In genomic region chr14:24500091-24500844, GRCm38 (mm10) we compare ENCODE assay signal across 8 mouse cellular contexts. TPM values are rescaled to one million over a fixed set of nuclear protein-coding genes. Genes with fewer than 3 reads are reported as not detected.
DNase-seq lines count a peak whose midpoint lies in the region; TF ChIP-seq lines count a peak whose summit lies in the region.

No protein-coding gene starts in this region.

- no peaks in the 10 kb centered on the region; a peak in 2 of 4 replicates for H3K4me1 ChIP-seq in MEL (ENCODE audit: control insufficient read depth in 1 of 2, insufficient read depth in 2 of 2, low read length in 2 of 2)
- H3K4me1 ChIP-seq in hindbrain, embryonic 10.5 days (replicated peaks): peaks cover 15% of the 10 kb centered on the region
- H3K4me1 ChIP-seq in lung, adult 2 months (ENCODE audit: control insufficient read depth, insufficient read depth, low read length): no peaks in the 10 kb centered on the region; the same call in 1 of the 2 replicates
- H3K4me1 ChIP-seq in olfactory bulb, adult 2 months (ENCODE audit: control insufficient read depth, insufficient read depth, low read length): peaks cover 8% of the 10 kb centered on the region
- no peaks in the 10 kb centered on the region for H3K4me1 ChIP-seq in thymus, adult 2 months (replicated peaks; ENCODE audit: control insufficient read depth, insufficient read depth, low read length)

- TF ChIP-seq CTCF in MEL (IDR thresholded peaks at IDR 0.05 in 2 of 3, conservative IDR thresholded peaks at IDR 0.05 in 1 of 3; ENCODE audit: control insufficient read depth in 1 of 3, insufficient read depth in 1 of 3, low read depth in 2 of 3, low read length in 3 of 3, poor library complexity in 1 of 3, severe bottlenecking in 1 of 3): peak; percentile 34 to 59 (median 49); a peak in 5 of 6 replicates
- peak; percentile 77 for TF ChIP-seq CTCF in lung, adult 2 months (IDR thresholded peaks at IDR 0.05; ENCODE audit: insufficient read depth, low read length)
- TF ChIP-seq CTCF in olfactory bulb, adult 2 months (IDR thresholded peaks at IDR 0.05; ENCODE audit: insufficient read depth, low read depth, low read length): peak; percentile 77
- TF ChIP-seq CTCF in thymus, adult 2 months (IDR thresholded peaks at IDR 0.05; ENCODE audit: borderline replicate concordance, control insufficient read depth, extremely low read depth, insufficient read depth, low read length, poor library complexity): peak; percentile 74; the same call in 1 of the 2 replicates

- no peak overlapping the region for H3K9ac ChIP-seq in MEL (ENCODE audit: control insufficient read depth, low read depth, low read length, poor library complexity, severe bottlenecking)

- H3K36me3 ChIP-seq in MEL (ENCODE audit: control insufficient read depth in 1 of 2, insufficient read depth in 2 of 2, low read length in 2 of 2): peaks cover 15 to 23% of the 10 kb centered on the region in 2 experiments
- H3K36me3 ChIP-seq in hindbrain, embryonic 10.5 days: peaks cover 44% of the 10 kb centered on the region
- peaks cover 32% of the 10 kb centered on the region for H3K36me3 ChIP-seq in thymus, adult 2 months (ENCODE audit: control insufficient read depth, insufficient read depth, low read length)

- DNase-seq in MEL (ENCODE audit: low read depth, low spot score): peak; percentile 64
- peak; percentile 93 for DNase-seq in cerebellum, adult 9-10 months
- peak; percentile 62 to 95 for DNase-seq in frontal cortex, adult 2 months (ENCODE audit: extremely low spot score in 1 of 2, low spot score in 1 of 2)
- DNase-seq in hindbrain, embryonic 10.5 days (ENCODE audit: low spot score): peak; percentile 91
- DNase-seq in layer of hippocampus, adult 8-10 months (ENCODE audit: low spot score in 2 of 2): peak; percentile 72 to 88
- DNase-seq in lung, adult 2 months: peak; percentile 68
- peak; percentile 69 for DNase-seq in thymus, adult 2 months

- no peaks in the 10 kb centered on the region for H3K27me3 ChIP-seq in MEL (ENCODE audit: control insufficient read depth in 1 of 2, insufficient read depth in 2 of 2, low read length in 2 of 2)
- no peaks in the 10 kb centered on the region for H3K27me3 ChIP-seq in hindbrain, embryonic 10.5 days (ENCODE audit: insufficient read depth, poor library complexity, severe bottlenecking)
- H3K27me3 ChIP-seq in thymus, adult 2 months (ENCODE audit: control insufficient read depth, insufficient read depth, low read length): no peaks in the 10 kb centered on the region

- TF ChIP-seq POLR2A in MEL (IDR thresholded peaks at IDR 0.05; ENCODE audit: control insufficient read depth in 1 of 2, insufficient read depth in 1 of 2, low read depth in 1 of 2, low read length in 2 of 2, poor library complexity in 1 of 2): peak in 1 of 2 experiments; percentile 51; a peak in 2 of 4 replicates
- no peak for TF ChIP-seq POLR2A in lung, adult 2 months (IDR thresholded peaks at IDR 0.05; ENCODE audit: borderline replicate concordance, extremely low read depth, low read depth, low read length)
- TF ChIP-seq POLR2A in olfactory bulb, adult 2 months (IDR thresholded peaks at IDR 0.05; ENCODE audit: insufficient read depth, low read depth, low read length): no peak
- TF ChIP-seq POLR2A in thymus, adult 2 months (IDR thresholded peaks at IDR 0.05; ENCODE audit: control insufficient read depth, extremely low read depth, insufficient read depth, low read length, poor library complexity): no peak

- H3K27ac ChIP-seq in MEL (ENCODE audit: control insufficient read depth, low read depth, low read length): no peak overlapping the region
- peak overlapping the region; percentile 90 for H3K27ac ChIP-seq in hindbrain, embryonic 10.5 days
- peak overlapping the region; percentile 66 for H3K27ac ChIP-seq in olfactory bulb, adult 2 months (ENCODE audit: insufficient read depth, low read depth, low read length)
- H3K27ac ChIP-seq in thymus, adult 2 months (ENCODE audit: control insufficient read depth, insufficient read depth, low read length): no peak overlapping the region

- WGBS in hindbrain, embryonic 10.5 days: 20% methylated on average over 18 of the region's 18 CpGs
- 24% methylated on average over 18 of the region's 18 CpGs for WGBS in lung, adult 2 months
- WGBS in olfactory bulb, adult 2 months: 20% methylated on average over 18 of the region's 18 CpGs
- 42% methylated on average over 18 of the region's 18 CpGs for WGBS in thymus, adult 2 months

- peaks cover 2% of the 10 kb centered on the region; the same call in 1 of the 2 replicates for H3K79me2 ChIP-seq in MEL (ENCODE audit: control insufficient read depth, insufficient read depth, low read length, poor library complexity)

- TF ChIP-seq EP300 in MEL (IDR thresholded peaks at IDR 0.05; ENCODE audit: low read depth in 1 of 2, low read length in 2 of 2): no peak

- no peak; the same call in 1 of the 2 replicates for TF ChIP-seq RAD21 in MEL (IDR thresholded peaks at IDR 0.05; ENCODE audit: low read depth, low read length)

- no peak overlapping the region for H3K4me3 ChIP-seq in MEL (ENCODE audit: control insufficient read depth in 1 of 2, insufficient read depth in 1 of 2, low read depth in 2 of 2, low read length in 2 of 2)
- H3K4me3 ChIP-seq in hindbrain, embryonic 10.5 days: peak overlapping the region; percentile 29
- H3K4me3 ChIP-seq in lung, adult 2 months (replicated peaks; ENCODE audit: extremely low read depth, low read depth, low read length): no peak overlapping the region
- H3K4me3 ChIP-seq in olfactory bulb, adult 2 months (ENCODE audit: insufficient read depth, low read depth, low read length): peak overlapping the region; percentile 2; the same call in 1 of the 2 replicates
- H3K4me3 ChIP-seq in thymus, adult 2 months (ENCODE audit: control insufficient read depth, insufficient read depth, low read length): no peak overlapping the region

- H3K9me3 ChIP-seq in MEL (replicated peaks; ENCODE audit: insufficient read depth, low read length): no peaks in the 10 kb centered on the region
- peaks cover 5% of the 10 kb centered on the region; the same call in 1 of the 2 replicates for H3K9me3 ChIP-seq in hindbrain, embryonic 10.5 days

TF ChIP-seq in MEL, 35 proteins besides CTCF, POLR2A, EP300 and RAD21:
- TF ChIP-seq ZMIZ1 (IDR thresholded peaks at IDR 0.05; ENCODE audit: low read depth, low read length) (0 out of 2 replicates have a peak, but pooled peaks have one; percentile 57), POLR2AphosphoS2 (IDR thresholded peaks at IDR 0.05; ENCODE audit: low read length) (peak; percentile 84), MYB (IDR thresholded peaks at IDR 0.05; ENCODE audit: low read depth, low read length) (0 out of 2 replicates have a peak, but pooled peaks have one; percentile 11), UBTF (IDR thresholded peaks at IDR 0.05; ENCODE audit: borderline replicate concordance, insufficient read depth, low read depth, low read length) (no peak), MXI1 (IDR thresholded peaks at IDR 0.05; ENCODE audit: low read depth, low read length) (no peak), CHD2 (IDR thresholded peaks at IDR 0.05; ENCODE audit: low read length) (peak; percentile 23; the same call in 1 of the 2 replicates), POLR2AphosphoS5 (IDR thresholded peaks at IDR 0.05; ENCODE audit: borderline replicate concordance, low read depth, low read length) (peak; percentile 18; the same call in 1 of the 2 replicates)

RNA-seq across cellular contexts. Expression of gene Rps24, which starts 13.3 kb away (rescaled TPM):
- 2,513 and 2,687 TPM in 2 replicates for total RNA-seq in MEL (2012; rRNA removed)
- polyA plus RNA-seq in MEL (2012; ENCODE audit: insufficient read depth in 1 of 2, insufficient read length in 2 of 2, low read depth in 1 of 2, low replicate concordance in 2 of 2, missing spikeins in 1 of 2): 1,000 to 10,000 TPM in 1 of 2 experiments, not detected in 1; 2,914 TPM
- polyA plus RNA-seq in frontal cortex, adult 2 months (2012; rRNA removed): 1,392 and 1,543 TPM in 2 replicates
- 962 and 1,047 TPM in 2 replicates for polyA plus RNA-seq in hindbrain, embryonic 10.5 days (2016; fragmentation: Nextera tagmentation; extraction: Ambion mirVana)
- 100 to 1,000 TPM; 784 to 930 (median 855) TPM for total RNA-seq in layer of hippocampus, adult 8-10 months (2022)
- polyA plus RNA-seq in lung, adult 2 months (2012; rRNA removed): 412 and 545 TPM in 2 replicates
- 2,934 TPM in 1 of 2 replicates, not detected in the other for polyA plus RNA-seq in olfactory bulb, adult 2 months (2012; ENCODE audit: insufficient read depth, insufficient read length, low replicate concordance, missing spikeins)
- 1,148 and 1,323 TPM in 2 replicates for polyA plus RNA-seq in thymus, adult 2 months (2012; rRNA removed)

RNA-seq across cellular contexts. Expression of gene Polr3a, which starts 13.4 kb away (rescaled TPM):
- total RNA-seq in MEL (2012; rRNA removed): 22.8 and 24.0 TPM in 2 replicates
- polyA plus RNA-seq in MEL (2012; ENCODE audit: insufficient read depth in 1 of 2, insufficient read length in 2 of 2, low read depth in 1 of 2, low replicate concordance in 2 of 2, missing spikeins in 1 of 2): 10 to 100 TPM in 1 of 2 experiments, not detected in 1; 26.6 TPM
- polyA plus RNA-seq in frontal cortex, adult 2 months (2012; rRNA removed): 16.5 and 19.0 TPM in 2 replicates
- polyA plus RNA-seq in hindbrain, embryonic 10.5 days (2016; fragmentation: Nextera tagmentation; extraction: Ambion mirVana): 19.2 and 22.4 TPM in 2 replicates
- total RNA-seq in layer of hippocampus, adult 8-10 months (2022): 10 to 100 TPM; 34.5 to 37.9 (median 37.0) TPM
- polyA plus RNA-seq in lung, adult 2 months (2012; rRNA removed): 5.5 and 7.4 TPM in 2 replicates
- not detected in 2 replicates for polyA plus RNA-seq in olfactory bulb, adult 2 months (2012; ENCODE audit: insufficient read depth, insufficient read length, low replicate concordance, missing spikeins)
- 13.6 and 14.3 TPM in 2 replicates for polyA plus RNA-seq in thymus, adult 2 months (2012; rRNA removed)

Comparison
In these comparisons a context has a peak if more than half of its experiments do, and no peak if none do; other contexts are left out.
1. H3K27ac ChIP-seq: peak in hindbrain, embryonic 10.5 days (single experiment) and olfactory bulb, adult 2 months (single experiment); none in MEL (single experiment) and thymus, adult 2 months (single experiment).
2. H3K4me3 ChIP-seq: peak in hindbrain, embryonic 10.5 days (single experiment) and olfactory bulb, adult 2 months (single experiment); none in MEL (0 of 2), lung, adult 2 months (single experiment) and thymus, adult 2 months (single experiment).
3. Peak in every context shown above with its lines, with median percentiles within 50 percentile points of each other: DNase-seq and CTCF ChIP-seq.